Mouse (Mus musculus) naive thymus-derived CD4-positive, alpha-beta T cell, adult 2 months (primary cell): ENCODE data around the gene Tsc22d3.
"Not testable (repeated sequence)": the region's sequence is repeated elsewhere in the genome, so short reads cannot be mapped to it uniquely, and the experiment has no call there.

Experiments used
- DNase-seq: peaks from one replicate; pipeline ENCODE4 v3.0.0-alpha.2; 2011; ENCODE audit warnings: low read depth

Gene Tsc22d3

GRCm38 (mm10) chrX:140529074-140529561 lies 71.3 kb downstream of the Tsc22d3 start:
- DNase-seq: no peak

GRCm38 (mm10) chrX:140527231-140527630 lies 73.2 kb downstream of the Tsc22d3 start:
- no peak for DNase-seq

GRCm38 (mm10) chrX:140526253-140526618 lies 74.2 kb downstream of the Tsc22d3 start:
- DNase-seq: no peak

- no peak for DNase-seq
These were observed 74.7 kb downstream of the Tsc22d3 start for GRCm38 (mm10) chrX:140525604-140526252.

GRCm38 (mm10) chrX:140524231-140524630 lies 76.2 kb downstream of the Tsc22d3 start:
- no peak for DNase-seq

- DNase-seq: no peak
These were observed 78.2 kb downstream of the Tsc22d3 start for GRCm38 (mm10) chrX:140522071-140522765.

GRCm38 (mm10) chrX:140520146-140521102 lies 80.0 kb downstream of the Tsc22d3 start:
- DNase-seq: peak; percentile 89

- no peak for DNase-seq
These were observed 82.1 kb downstream of the Tsc22d3 start for GRCm38 (mm10) chrX:140518351-140518750.

- DNase-seq: no peak
These were observed 87.1 kb downstream of the Tsc22d3 start for GRCm38 (mm10) chrX:140513379-140513778.

- no peak for DNase-seq
These were observed 88.5 kb downstream of the Tsc22d3 start for GRCm38 (mm10) chrX:140511687-140512651.

GRCm38 (mm10) chrX:140510696-140511429 lies 89.6 kb downstream of the Tsc22d3 start:
- DNase-seq: no peak

GRCm38 (mm10) chrX:140509817-140510216 lies 90.6 kb downstream of the Tsc22d3 start:
- DNase-seq: no peak

- not testable (repeated sequence) for DNase-seq
These were observed 91.7 kb downstream of the Tsc22d3 start for GRCm38 (mm10) chrX:140508791-140509190.

GRCm38 (mm10) chrX:140507377-140507776 lies 93.1 kb downstream of the Tsc22d3 start:
- no peak for DNase-seq

- peak; percentile 43 for DNase-seq
These were observed 93.9 kb downstream of the Tsc22d3 start for GRCm38 (mm10) chrX:140506436-140507180.

- DNase-seq: peak; percentile 86
These were observed 94.8 kb downstream of the Tsc22d3 start for GRCm38 (mm10) chrX:140505497-140506238.

- peak; percentile 86 for DNase-seq
These were observed 96.6 kb downstream of the Tsc22d3 start for GRCm38 (mm10) chrX:140503905-140504304.

- DNase-seq: peak; percentile 25
These were observed 98.8 kb downstream of the Tsc22d3 start for GRCm38 (mm10) chrX:140501401-140502301.
